Mouse (Mus musculus) heart, postnatal 14 days (tissue): Measurements from ENCODE around the gene Lbr. TPM values are rescaled to one million over a fixed set of nuclear protein-coding genes. Genes with fewer than 3 reads are reported as not detected.

Experiments
- DNase-seq, 2 experiments: peaks; one replicate each; pipeline ENCODE4 v3.0.0; 2021 to 2022
- intact Hi-C: fragments of 180-260 bp; cut with DNase I; formaldehyde crosslinking; loops from one replicate; pipeline ENCODE4 v1.15.1; 2025
- long read RNA-seq, 2 experiments: library from polyadenylated mRNA; stranded (forward); transcript quantifications; one replicate each; pipeline ENCODE4 v2.0.0; 2021
- total RNA-seq, 2 experiments: library from RNA; stranded (reverse); gene quantifications; 2 replicates each; pipeline ENCODE4 v1.2.3; 2021

Gene Lbr
- 10 to 100 TPM; 26.5 to 34.2 TPM for total RNA-seq
- long read RNA-seq, experiment 1, transcript Lbr-201 (14 exons, 3,510 nt) = major isoform, 46 of 51 reads
- long read RNA-seq, experiment 1, partial matches to known transcripts = 2 of 51 reads
- long read RNA-seq, experiment 1, other reads (novel, unspliced or antisense) = 3 of 51 reads
- long read RNA-seq, experiment 2, transcript Lbr-201 (14 exons, 3,510 nt) = major isoform, 42 of 46 reads
- long read RNA-seq, experiment 2, partial matches to known transcripts = 1 of 46 reads
- long read RNA-seq, experiment 2, other reads (novel, unspliced or antisense) = 3 of 46 reads

DNA sequence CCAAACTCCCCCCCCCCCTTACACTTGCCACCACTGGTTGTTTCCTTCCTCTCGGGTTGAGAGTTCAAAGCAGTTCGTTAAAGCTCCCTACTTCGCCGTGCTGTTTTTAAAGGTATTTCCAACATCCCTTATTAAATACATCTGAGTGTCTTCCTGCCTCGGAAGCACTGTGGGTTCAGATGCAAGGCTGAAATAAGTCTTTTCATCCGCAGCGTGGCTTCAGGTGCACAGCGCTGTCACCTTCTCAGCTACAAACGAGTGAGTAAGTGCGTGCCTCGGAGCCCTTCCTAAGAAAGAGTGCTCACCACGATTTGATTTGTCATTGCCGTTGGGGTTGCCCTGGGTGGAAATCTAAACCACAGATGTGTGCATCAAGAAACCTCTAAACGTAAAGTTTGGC lies at the start of gene Lbr:
Gene Lbr (minus strand): TSS at position 266 of the 400 bp plus-strand sequence.
- no peak for DNase-seq
- intact Hi-C loops = no loop called here

DNA sequence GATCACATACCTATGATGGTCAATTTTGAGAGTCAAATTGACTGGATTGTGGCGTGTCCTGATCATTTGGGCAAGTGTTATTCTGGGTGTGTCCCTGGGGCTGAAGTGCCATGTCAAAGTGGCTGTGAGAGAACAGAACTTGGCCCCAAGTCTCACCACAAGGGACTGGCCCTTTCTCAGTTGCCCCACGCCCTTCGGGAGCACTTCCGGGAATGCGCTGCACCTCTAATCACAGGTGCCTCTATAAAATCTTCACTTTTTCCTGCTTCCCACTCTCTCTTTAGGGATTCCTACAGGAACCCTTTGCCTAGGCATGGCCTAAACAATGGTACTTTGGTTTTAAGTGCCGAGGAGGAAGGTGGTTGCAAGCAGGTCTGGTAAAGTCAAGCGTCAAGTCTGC lies 46.8 kb upstream of the Lbr start:
- intact Hi-C loops = loop anchor here (1.0 to 2.0 kb wide), 3 partner anchors 226 to 651 kb away; no protein-coding TSS in a partner anchor

DNA sequence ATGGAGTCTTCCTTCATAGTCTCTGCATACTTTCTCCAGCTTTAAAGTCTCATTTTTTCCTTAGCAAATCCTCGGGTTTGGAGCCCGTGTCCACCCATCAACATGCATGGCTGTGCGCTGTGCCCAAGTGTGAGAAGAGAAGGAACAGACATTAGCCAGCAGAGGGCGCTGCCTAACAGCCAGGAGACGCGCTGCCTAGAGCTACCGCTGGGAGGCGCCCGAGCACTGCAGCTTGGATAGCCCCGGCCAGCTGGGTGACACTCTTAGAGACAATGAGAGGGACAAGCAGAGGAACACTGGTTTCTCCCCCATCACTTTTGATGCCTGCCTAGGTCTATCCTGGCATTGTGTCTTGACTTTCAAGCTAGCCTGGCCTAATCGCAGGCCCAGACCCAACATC lies 46.0 kb upstream of the Lbr start:
- DNase-seq = peak; percentile 92 to 96
- intact Hi-C loops = loop anchor here (1.0 kb wide), 2 partner anchors 226 to 252 kb away; no protein-coding TSS in a partner anchor

More for the DNA sequence above, 46.8 kb upstream of the Lbr start:
- no peak for DNase-seq

DNA sequence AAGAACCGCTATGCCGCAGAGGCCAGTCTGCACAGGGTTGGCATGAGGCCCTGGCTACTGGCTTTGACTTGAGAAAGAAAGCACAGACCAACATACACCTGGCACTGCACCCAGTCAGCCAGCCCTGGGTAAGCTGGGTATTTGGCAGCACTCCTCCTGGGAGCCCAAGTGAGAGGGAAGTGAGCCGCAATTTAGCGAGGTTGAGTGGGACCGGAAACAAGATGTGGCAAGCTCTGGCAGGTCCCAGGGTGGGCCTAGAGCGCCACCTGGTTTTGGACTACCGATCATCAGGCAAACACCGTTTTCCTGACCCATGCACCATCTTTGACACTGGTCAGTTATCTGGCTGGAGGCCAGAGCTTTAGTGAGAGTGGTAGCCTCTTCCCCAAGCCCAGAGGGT lies 38.7 kb upstream of the Lbr start:
- DNase-seq = peak; percentile 57 to 69
- intact Hi-C loops = loop anchor here (1.0 to 5.0 kb wide), 3 partner anchors 41 to 153 kb away; no protein-coding TSS in a partner anchor

DNA sequence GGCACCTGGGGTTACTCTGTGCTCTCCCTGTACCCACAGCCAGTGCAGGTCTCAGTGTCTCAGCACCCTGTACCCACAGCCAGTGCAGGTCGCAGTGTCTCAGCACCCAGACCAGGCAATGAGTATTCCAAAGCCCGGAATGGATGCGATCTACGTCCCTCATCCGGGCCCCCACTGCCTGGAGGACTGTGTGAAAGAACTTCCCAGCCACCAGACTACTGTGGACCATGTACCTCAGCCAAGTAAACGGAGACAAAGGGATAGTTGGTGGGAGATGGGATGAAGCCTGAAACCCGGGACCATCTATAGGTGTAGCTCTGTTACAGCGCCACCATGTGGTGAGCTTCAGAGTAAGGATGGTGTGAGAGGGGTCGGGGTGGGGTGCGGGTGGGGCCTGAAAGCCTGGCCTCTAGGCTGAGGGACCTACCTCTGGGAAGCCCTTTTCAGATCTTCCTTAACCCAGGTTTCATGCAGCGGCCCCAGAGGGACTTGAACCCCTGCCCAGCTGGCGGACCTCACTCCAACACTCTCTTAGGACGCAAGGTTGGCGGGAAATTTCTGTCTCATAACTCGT lies 38.0 kb upstream of the Lbr start:
- intact Hi-C loops = loop anchor here (1.0 to 5.0 kb wide), 3 partner anchors 40 to 153 kb away; no protein-coding TSS in a partner anchor
- DNase-seq = peak in 1 of 2 experiments; percentile 14

DNA sequence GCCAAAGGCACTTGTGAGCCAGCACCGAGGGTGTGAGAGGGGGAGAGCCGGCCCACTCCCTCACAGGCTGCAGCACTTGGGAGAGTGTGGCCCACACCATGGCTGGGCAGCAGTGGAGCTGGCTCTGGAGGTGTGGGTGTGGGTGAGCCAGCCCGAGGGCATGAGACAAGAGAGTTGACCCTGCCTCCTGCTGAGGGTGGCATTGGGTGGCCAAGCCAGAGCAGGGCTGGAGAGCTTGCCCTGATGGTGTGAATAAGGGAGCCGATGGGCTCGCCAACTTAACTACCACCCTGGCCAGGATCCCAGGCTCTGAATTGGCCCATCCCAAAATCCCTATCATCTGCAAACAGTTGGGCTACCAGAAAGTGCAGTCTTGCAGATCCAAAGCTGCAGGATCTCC lies 35.6 kb upstream of the Lbr start:
- intact Hi-C loops = no loop called here
- DNase-seq = no peak

DNA sequence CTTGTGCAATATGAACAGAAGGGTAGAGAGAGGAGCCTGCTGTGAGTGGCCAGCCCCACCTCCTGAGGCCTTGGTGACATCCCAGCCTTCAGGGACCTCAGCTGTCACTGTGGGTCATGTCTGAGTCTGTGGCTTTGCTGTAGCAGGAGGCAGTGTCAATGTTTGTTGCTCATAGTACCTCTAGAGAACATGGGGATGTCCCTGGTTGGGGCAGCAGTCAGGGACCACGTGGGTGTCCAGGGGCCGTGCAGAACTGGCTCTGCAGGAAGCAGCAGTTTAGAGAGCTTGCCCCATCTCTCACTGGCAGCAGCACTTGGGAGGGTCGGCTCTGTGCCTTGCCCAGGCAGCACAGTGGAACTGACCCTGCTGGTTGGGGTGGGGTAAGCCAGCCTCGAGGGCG lies 34.2 kb upstream of the Lbr start:
- intact Hi-C loops = no loop called here
- DNase-seq = no peak

DNA sequence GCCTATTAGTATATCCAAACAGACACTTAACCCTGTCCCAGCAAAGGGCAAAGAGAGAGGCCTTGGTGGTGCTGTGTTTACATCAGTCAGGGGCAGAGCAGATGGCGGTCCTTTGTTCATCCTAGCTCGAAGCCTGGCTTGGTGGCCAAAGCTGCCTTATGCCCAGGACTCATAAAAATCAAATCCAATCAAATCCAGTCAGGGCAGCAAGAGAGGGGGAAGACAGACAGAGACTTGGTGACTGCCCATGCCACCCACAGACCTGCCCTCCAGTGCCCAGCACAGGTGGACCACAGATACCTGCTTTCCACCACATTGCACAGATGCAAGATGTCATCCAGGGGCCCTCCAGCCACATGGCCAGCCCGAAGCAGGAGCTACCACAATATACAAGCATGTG lies 33.8 kb upstream of the Lbr start:
- no peak for DNase-seq
- intact Hi-C loops = no loop called here

DNA sequence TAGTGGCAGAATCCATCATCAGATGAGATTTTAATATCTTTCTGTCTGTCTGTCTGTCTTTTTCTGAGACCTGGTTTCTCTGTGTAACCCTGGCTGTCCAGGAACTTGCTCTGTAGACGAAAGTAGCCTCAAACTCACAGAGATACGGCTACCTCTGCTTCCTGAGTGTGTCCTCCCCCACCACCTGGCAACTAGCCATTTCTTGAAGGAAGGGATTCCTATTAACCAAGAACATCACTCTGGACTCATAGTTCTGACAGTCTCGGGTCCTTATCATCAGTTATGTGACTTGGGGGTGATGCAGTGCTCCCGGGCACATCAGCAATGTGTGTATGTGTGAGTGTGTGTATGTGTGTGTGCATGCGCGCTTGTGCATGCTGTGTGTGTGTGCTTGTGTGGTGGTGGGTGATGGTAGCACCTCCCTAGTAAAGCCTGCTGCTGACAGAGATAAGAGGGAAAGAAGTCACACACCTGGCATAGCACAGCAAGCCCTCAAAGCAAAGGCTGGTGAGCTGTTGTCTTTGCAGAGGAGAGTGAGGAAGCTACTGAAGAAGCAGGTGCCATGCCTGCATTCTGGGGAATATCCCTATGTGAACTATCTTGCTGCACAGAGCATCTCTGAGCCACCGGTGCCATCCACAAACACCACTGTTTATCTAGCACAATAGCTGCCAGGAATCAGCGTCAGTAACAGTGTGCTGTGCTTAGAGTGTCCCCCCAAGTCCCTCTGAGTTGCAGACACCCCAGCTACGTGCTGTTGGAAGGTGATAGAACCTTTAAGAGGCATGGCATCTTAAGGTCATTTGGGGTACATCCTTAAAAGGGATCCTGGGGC lies 30.5 kb upstream of the Lbr start:
- no peak for DNase-seq
- intact Hi-C loops = no loop called here

DNA sequence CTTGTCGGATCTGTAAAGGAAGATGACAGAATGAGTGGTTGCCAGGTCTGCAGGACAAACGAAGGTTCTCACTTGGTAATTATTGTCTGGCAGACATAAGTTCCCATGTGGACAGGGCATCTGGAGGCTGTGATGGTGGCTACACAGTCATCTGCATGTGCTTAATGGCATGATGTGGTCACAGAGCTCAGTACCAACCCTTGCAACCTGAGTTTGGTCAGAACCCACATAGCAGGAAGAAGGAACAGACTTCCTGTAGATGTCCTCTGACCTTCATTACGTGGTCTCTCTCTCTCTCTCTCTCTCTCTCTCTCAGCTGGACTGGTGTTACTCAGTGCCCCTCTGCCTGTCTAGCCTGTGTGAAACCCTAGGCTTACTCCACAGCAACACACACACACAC lies 29.8 kb upstream of the Lbr start:
- DNase-seq = no peak
- intact Hi-C loops = no loop called here

DNA sequence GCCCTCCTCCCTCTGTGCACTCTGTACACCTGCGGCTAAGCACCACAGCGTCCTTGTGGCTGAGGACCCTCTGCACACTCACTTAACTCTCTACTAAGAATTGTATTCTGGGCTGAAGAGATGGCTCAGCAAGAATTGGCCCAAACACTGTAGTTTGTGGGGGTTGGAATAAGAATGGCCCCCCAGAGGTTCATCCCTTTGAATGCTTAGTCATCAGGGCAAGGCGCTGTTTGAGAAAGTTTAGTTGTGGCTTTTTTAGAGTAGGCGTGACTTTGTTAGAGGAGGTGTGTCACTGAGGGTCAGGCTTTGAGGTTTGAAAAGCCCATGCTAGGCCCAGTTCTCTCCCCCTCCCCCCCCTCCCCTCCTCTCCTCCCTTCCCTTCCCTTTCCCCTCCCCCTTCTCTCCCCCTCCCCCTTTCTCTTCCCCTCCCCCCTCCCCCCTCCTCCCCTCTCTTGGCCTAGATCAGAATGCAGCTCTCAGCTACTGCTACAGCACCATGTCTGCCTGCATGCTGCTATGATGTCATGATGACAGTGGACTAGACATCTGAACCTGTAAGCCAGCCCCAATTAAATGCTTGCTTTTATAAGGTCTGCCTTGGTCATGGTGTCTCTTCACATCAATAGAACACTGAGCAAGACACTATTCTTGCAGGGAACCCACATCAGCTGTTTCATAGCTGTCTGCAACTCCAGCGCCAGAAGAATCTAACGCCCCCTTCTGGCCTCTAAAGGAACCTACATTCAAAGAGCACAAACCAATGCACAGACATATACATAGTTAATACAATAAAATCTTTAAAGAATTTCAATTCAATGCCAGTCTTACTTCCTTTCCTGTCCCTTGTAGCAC lies 23.8 kb upstream of the Lbr start:
- intact Hi-C loops = no loop called here
- no peak for DNase-seq

DNA sequence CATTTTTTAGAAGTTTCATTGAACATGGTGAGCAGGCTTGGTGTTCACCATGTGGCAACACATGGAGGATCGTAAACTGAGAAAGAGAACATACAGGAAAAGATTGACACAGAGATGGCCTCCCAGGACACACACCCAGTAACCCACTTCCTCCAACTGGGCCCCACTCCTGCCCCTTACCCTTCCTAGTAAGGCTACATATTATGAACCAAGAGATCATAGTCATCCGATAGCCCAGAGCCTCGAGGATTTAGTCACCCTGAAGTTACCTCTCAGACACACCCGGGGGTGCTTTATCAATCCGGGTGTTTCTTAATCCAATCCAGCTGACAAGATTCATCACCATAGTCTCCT lies 23.0 kb upstream of the Lbr start:
- DNase-seq = no peak
- intact Hi-C loops = no loop called here

DNA sequence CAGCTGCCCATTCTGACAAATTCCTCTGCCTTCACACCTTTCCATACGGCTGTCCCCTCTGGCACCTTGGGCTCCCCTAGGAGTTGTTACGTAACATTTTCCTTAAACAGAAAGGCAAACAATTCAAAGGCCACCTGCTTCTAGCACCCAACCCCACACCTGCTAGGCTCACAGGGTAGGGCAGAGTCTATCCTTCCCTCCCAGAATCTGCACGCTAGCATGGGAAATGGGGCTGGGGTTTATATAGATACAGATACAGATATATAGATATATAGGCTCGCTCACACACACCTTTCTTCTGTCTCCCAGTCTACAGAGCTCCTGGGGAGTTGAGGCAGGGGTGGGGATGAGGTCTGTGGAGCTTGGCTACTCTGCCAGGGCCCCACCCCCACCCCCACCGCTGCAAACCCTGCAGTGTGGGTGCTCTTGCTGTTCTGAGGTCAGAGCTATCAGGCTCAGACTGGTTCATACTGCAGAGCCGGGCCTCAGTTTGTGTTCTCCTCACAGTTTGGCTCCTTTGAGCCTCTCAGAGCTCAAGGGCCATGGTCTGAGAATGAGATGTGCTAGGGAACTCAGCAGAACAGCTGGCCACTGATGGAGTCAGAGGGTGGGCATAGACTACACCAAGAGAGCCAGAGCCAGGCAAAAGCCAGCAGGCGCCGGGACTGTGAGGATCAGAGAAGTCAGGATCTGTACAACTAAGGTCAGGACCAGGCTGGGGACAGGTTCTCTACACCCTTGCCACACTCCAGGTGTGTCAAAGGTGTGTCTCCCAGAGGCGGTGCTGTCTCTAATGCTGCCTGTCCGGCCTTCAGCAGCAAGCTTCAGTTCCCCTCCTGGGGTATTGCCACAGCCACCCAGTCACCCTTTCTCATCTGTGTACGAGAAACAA lies 22.4 kb upstream of the Lbr start:
- no peak for DNase-seq
- intact Hi-C loops = no loop called here

DNA sequence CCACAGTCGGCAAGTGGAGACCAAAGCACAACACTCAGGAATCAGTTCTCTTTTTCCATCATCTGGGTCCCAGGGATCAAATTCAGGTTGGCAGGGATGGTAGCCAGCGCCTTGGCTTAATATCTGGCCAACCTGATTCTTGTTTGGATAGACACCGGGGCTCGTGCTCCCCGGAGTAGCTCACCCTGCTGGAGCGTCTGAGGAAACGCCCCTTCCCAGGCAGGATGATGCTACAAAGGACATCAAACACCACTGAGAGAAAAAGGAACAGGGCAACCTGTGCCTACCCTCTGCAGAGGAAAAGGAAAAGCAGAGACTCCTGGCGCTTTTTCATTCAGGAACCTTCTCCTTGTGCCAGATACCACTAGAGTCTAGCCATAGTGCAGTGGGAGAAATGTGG lies 20.6 kb upstream of the Lbr start:
- intact Hi-C loops = no loop called here
- no peak for DNase-seq

DNA sequence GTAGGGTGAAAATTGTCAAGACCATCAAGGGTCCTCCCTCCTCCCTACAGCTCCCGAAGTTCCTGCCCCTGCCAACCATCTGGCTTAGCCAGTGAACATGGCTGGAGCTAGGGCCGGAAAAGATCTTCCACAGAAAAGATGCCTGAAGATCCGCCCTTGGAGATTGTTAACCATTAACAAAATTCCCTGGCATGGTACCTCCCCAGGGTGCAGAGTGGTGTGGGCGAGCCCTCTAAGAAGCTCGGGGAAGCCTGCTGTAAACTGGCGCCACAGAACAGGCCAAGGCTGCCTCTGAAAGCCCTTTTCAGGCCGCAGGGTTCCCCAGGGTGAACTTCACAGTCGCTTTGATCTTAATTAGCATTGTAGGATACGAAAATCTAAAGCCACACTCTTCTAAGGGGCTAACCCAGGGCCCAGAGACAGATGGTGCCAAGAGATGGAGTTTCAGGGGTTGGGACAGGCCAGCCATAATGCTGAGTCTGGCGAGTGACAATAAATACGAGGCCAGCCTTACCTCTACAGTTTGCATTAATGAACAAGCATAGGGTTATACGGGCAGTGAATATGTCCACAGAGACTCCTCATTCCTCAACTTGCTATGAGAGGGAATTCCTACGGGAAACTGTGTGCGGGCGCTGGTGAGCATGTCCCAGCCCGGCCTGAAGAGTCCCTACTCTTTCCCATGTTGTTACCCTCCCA lies 20.0 kb upstream of the Lbr start:
- DNase-seq = no peak
- intact Hi-C loops = no loop called here

DNA sequence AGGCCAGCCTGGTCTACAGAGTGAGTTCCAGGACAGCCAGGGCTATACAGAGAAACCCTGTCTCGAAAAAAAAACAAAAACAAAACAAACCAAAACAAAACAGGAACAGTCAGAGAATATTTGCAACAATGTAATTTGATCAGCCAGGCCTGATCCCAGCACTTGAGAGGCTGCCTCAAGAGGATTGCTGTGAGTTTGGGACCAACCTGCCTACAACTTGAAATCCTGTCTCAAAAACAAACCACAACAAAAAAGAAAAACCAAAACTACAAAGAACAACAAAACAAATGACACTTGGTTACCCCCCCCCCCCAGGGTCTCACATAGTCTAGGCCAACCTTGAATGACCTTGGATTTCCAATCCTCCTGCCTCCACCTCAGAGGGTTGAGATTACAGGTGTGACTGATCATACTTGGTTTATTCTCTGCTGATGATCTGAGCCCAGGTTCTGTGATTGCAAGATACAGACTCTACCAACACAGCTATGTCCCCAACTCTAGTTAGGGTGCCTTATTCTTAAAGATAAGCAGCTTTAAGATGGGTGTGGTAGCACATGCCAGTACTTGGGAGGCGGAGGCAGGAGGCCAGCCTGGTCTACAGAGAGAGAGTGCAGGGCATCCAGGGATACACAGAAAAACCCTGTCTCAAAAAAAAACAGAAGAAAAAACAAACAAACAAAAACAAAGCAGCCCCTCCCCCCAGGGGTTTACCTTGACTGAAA lies 18.5 kb upstream of the Lbr start:
- intact Hi-C loops = loop anchor here (2.0 kb wide), 1 partner anchor 21 kb away; no protein-coding TSS in a partner anchor
- DNase-seq = no peak

DNA sequence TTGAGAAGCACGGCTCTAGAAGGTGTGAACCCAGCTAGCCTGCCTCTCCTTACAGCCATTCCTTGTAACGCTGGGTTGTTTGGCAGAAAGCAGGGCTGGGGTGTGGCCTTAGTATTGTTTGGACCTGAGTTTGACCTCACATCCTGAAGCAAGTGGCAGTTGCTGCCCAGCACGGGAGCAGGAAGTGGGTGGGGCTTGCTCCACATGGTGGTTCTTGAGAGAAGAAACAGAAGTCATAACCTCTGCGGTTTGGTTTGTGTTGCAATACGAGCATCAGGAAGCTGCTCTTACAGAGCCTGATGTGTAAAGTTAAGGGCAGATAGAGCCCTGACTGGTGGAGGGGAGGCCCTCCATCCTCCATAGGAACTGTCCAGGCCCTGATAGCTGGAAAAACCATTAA lies 17.8 kb upstream of the Lbr start:
- DNase-seq = peak; percentile 74 to 75
- intact Hi-C loops = loop anchor here (2.0 kb wide), 1 partner anchor 20 kb away; no protein-coding TSS in a partner anchor

DNA sequence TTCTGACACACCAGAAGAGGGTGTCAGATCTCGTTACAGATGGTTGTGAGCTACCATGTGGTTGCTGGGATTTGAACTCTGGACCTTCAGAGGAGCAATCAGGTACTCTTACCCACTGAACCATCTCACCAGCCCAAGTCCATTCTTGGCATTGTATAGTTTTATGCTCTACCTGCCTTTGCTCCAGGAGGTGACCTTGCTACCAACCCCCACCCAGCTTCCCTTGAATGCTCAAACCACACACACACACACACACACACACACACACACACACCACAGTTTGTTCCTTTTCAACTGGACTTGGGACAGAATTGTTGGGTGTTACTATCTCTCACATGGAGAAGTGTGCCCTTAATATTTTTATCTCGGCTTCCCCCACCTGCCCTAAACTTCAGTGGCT lies 13.5 kb upstream of the Lbr start:
- no peak for DNase-seq
- intact Hi-C loops = no loop called here
